9 mouse cellular contexts compared by ENCODE assay signal in genomic region chr16:20195546-20195945, GRCm38 (mm10). TPM values are rescaled to one million over a fixed set of nuclear protein-coding genes. Genes with fewer than 3 reads are reported as not detected.
DNase-seq lines count a peak whose midpoint lies in the region; ATAC-seq and TF ChIP-seq lines count a peak whose summit lies in the region.
"Had no signal": no experiment of that assay in that cellular context is flagged by ENCODE, and none has a peak within 500 bp of the region (broad histone marks: within the 10 kb centered on the region; RNA-seq: fewer than 3 reads in every experiment).

No protein-coding gene starts in this region.

- H3K4me2 ChIP-seq in embryonic facial prominence, embryonic 11.5 days (ENCODE audit: low read depth, low read length): no peak overlapping the region
- no peak overlapping the region for H3K4me2 ChIP-seq in liver, postnatal 0 days (ENCODE audit: low read depth, low read length)
- no peak overlapping the region for H3K4me2 ChIP-seq in liver, embryonic 11.5 days

- whole genome bisulfite sequencing in embryonic facial prominence, embryonic 11.5 days: 93% methylated on average over 3 of the region's 3 CpGs
- 95% methylated on average over 3 of the region's 3 CpGs for WGBS in embryonic facial prominence, embryonic 10.5 days
- WGBS in liver, postnatal 0 days (ENCODE audit: insufficient replicate concordance): 87% methylated on average over 3 of the region's 3 CpGs
- WGBS in liver, embryonic 11.5 days: 90% methylated on average over 3 of the region's 3 CpGs

- H3K4me3 ChIP-seq in embryonic facial prominence, embryonic 11.5 days (ENCODE audit: low read depth, low read length): no peak overlapping the region
- H3K4me3 ChIP-seq in embryonic facial prominence, embryonic 10.5 days: no peak overlapping the region
- no peak overlapping the region for H3K4me3 ChIP-seq in liver, postnatal 0 days (ENCODE audit: low read depth, low read length)
- H3K4me3 ChIP-seq in liver, embryonic 11.5 days (ENCODE audit: low read depth, low read length): no peak overlapping the region

- TF ChIP-seq EP300 in liver, postnatal 0 days (IDR thresholded peaks at IDR 0.05; ENCODE audit: low read depth): no peak

- TF ChIP-seq CTCF in liver, postnatal 0 days (IDR thresholded peaks at IDR 0.05; ENCODE audit: low read depth): peak; percentile 54

- no peaks in the 10 kb centered on the region for H3K27me3 ChIP-seq in embryonic facial prominence, embryonic 11.5 days (ENCODE audit: control insufficient read depth, insufficient read depth, low read length)
- no peaks in the 10 kb centered on the region for H3K27me3 ChIP-seq in embryonic facial prominence, embryonic 10.5 days (replicated peaks; ENCODE audit: low read depth, poor library complexity, severe bottlenecking)
- H3K27me3 ChIP-seq in liver, postnatal 0 days (ENCODE audit: insufficient read depth, low read length): no peaks in the 10 kb centered on the region
- no peaks in the 10 kb centered on the region for H3K27me3 ChIP-seq in liver, embryonic 11.5 days (replicated peaks; ENCODE audit: control insufficient read depth, insufficient read depth, low read length)

- no peaks in the 10 kb centered on the region for H3K9me3 ChIP-seq in embryonic facial prominence, embryonic 11.5 days (replicated peaks; ENCODE audit: control insufficient read depth, low read length)
- H3K9me3 ChIP-seq in embryonic facial prominence, embryonic 10.5 days: no peaks in the 10 kb centered on the region
- no peaks in the 10 kb centered on the region for H3K9me3 ChIP-seq in liver, postnatal 0 days (ENCODE audit: low read length)
- no peaks in the 10 kb centered on the region for H3K9me3 ChIP-seq in liver, embryonic 11.5 days (ENCODE audit: control insufficient read depth, low read length)

- H3K27ac ChIP-seq in embryonic facial prominence, embryonic 11.5 days (replicated peaks; ENCODE audit: low read depth, low read length): no peak overlapping the region
- H3K27ac ChIP-seq in embryonic facial prominence, embryonic 10.5 days (replicated peaks): no peak overlapping the region
- H3K27ac ChIP-seq in liver, postnatal 0 days (ENCODE audit: low read depth): no peak overlapping the region
- no peak overlapping the region for H3K27ac ChIP-seq in liver, embryonic 11.5 days (ENCODE audit: low read depth, low read length)

- peak; percentile 43 for DNase-seq in embryonic facial prominence, embryonic 11.5 days (ENCODE audit: low spot score)
- no peak for DNase-seq in embryonic facial prominence, embryonic 10.5 days (ENCODE audit: low spot score)
- DNase-seq in liver, postnatal 0 days: peak; percentile 25
- DNase-seq in liver, embryonic 11.5 days (ENCODE audit: low spot score): no peak
- DNase-seq in embryo, embryonic 11.5 days (ENCODE audit: low read depth, low spot score): peak; percentile 13
- DNase-seq in skeletal muscle tissue, adult 2 months (ENCODE audit: low read depth, low spot score): peak; percentile 24
- no peak for DNase-seq in right cerebral cortex, postnatal 10 days (ENCODE audit: low spot score in 2 of 2)
- DNase-seq in c-Kit-positive CD71-positive TER-119-positive erythroid progenitor cells, embryonic 14.5 days (ENCODE audit: low spot score): no peak
- DNase-seq: layer of hippocampus, postnatal 36 days had no signal

- H3K4me1 ChIP-seq in embryonic facial prominence, embryonic 11.5 days (ENCODE audit: control insufficient read depth, insufficient read depth, low read length): no peaks in the 10 kb centered on the region
- no peaks in the 10 kb centered on the region for H3K4me1 ChIP-seq in embryonic facial prominence, embryonic 10.5 days
- H3K4me1 ChIP-seq in liver, postnatal 0 days (ENCODE audit: insufficient read depth): no peaks in the 10 kb centered on the region
- H3K4me1 ChIP-seq in liver, embryonic 11.5 days (replicated peaks; ENCODE audit: control insufficient read depth, insufficient read depth, low read length): no peaks in the 10 kb centered on the region

- H3K9ac ChIP-seq in embryonic facial prominence, embryonic 11.5 days (replicated peaks; ENCODE audit: low read length): no peak overlapping the region
- no peak overlapping the region for H3K9ac ChIP-seq in liver, postnatal 0 days (replicated peaks)
- H3K9ac ChIP-seq in liver, embryonic 11.5 days (ENCODE audit: low read depth, low read length): no peak overlapping the region

- ATAC-seq in embryonic facial prominence, embryonic 11.5 days (replicated peaks; ENCODE audit: insufficient number of reproducible peaks, low FRiP score, low TSS enrichment, low read depth): no peak
- no peak for ATAC-seq in liver, postnatal 0 days
- ATAC-seq in liver, embryonic 11.5 days (replicated peaks; ENCODE audit: low FRiP score): no peak

- peaks cover 9% of the 10 kb centered on the region for H3K36me3 ChIP-seq in embryonic facial prominence, embryonic 11.5 days (replicated peaks; ENCODE audit: control insufficient read depth, insufficient read depth, low read depth, low read length)
- H3K36me3 ChIP-seq in embryonic facial prominence, embryonic 10.5 days (replicated peaks): peaks cover 97% of the 10 kb centered on the region
- H3K36me3 ChIP-seq in liver, postnatal 0 days (replicated peaks; ENCODE audit: insufficient read depth, low read length): peaks cover 45% of the 10 kb centered on the region
- H3K36me3 ChIP-seq in liver, embryonic 11.5 days (ENCODE audit: control insufficient read depth, insufficient read depth, low read length): peaks cover 26% of the 10 kb centered on the region; the same call in 1 of the 2 replicates

RNA-seq across cellular contexts. Expression of gene Map6d1, which starts 45.6 kb away (rescaled TPM):
- 0.93 and 1.5 TPM in 2 replicates for polyA plus RNA-seq in embryonic facial prominence, embryonic 11.5 days (2014; fragmentation: Nextera tagmentation; extraction: Ambion mirVana)
- polyA plus RNA-seq in embryonic facial prominence, embryonic 10.5 days (2016; fragmentation: Nextera tagmentation; extraction: Ambion mirVana): 0.66 and 1.3 TPM in 2 replicates
- polyA plus RNA-seq in liver, postnatal 0 days (2015; fragmentation: Nextera tagmentation; extraction: Ambion mirVana): not detected in 2 replicates
- 0.27 and 0.31 TPM in 2 replicates for polyA plus RNA-seq in liver, embryonic 11.5 days (2014; fragmentation: Nextera tagmentation; extraction: Ambion mirVana)

RNA-seq across cellular contexts. Expression of gene Yeats2, which starts 54.7 kb away (rescaled TPM):
- 35.8 and 41.9 TPM in 2 replicates for polyA plus RNA-seq in embryonic facial prominence, embryonic 11.5 days (2014; fragmentation: Nextera tagmentation; extraction: Ambion mirVana)
- 52.7 and 55.9 TPM in 2 replicates for polyA plus RNA-seq in embryonic facial prominence, embryonic 10.5 days (2016; fragmentation: Nextera tagmentation; extraction: Ambion mirVana)
- polyA plus RNA-seq in liver, postnatal 0 days (2015; fragmentation: Nextera tagmentation; extraction: Ambion mirVana): 1.6 and 2.0 TPM in 2 replicates
- polyA plus RNA-seq in liver, embryonic 11.5 days (2014; fragmentation: Nextera tagmentation; extraction: Ambion mirVana): 26.3 and 26.8 TPM in 2 replicates

Comparison
In these comparisons a context has a peak if more than half of its experiments do, and no peak if none do; other contexts are left out.
1. DNase-seq: peak in embryonic facial prominence, embryonic 11.5 days (single experiment), liver, postnatal 0 days (single experiment), embryo, embryonic 11.5 days (single experiment) and skeletal muscle tissue, adult 2 months (single experiment); none in embryonic facial prominence, embryonic 10.5 days (single experiment), liver, embryonic 11.5 days (single experiment), right cerebral cortex, postnatal 10 days (0 of 2) and c-Kit-positive CD71-positive TER-119-positive erythroid progenitor cells, embryonic 14.5 days (single experiment).